Mouse (Mus musculus): ENCODE measurements at regions not wholly inside any gene's neighbourhood (a gene's known extent, or its start where the extent isn't known, plus 50 kb on each side); places are given as distances from the start of the nearest gene placed in this dataset.

GRCm38 (mm10) chr19:15617233-15617915, 329.8 kb downstream of the Psat1 start:
- Histone ChIP-seq H3K4me2 (no peak overlapping the region), H3K9ac (ENCODE audit: low read depth, low read length) (no peak overlapping the region), H3K36me3 (ENCODE audit: control insufficient read depth, insufficient read depth, low read length) (no peaks in the 10 kb centered on the region), H3K27ac (ENCODE audit: low read depth, low read length) (no peak overlapping the region), H3K4me3 (ENCODE audit: low read depth, low read length) (no peak overlapping the region), H3K27me3 (replicated peaks; ENCODE audit: control insufficient read depth, insufficient read depth, low read length) (no peaks in the 10 kb centered on the region), H3K9me3 (ENCODE audit: control insufficient read depth, low read length) (no peaks in the 10 kb centered on the region), H3K4me1 (replicated peaks; ENCODE audit: control insufficient read depth, insufficient read depth, low read length) (no peaks in the 10 kb centered on the region)
- no peak for DNase-seq (ENCODE audit: low spot score)
- 19% methylated on average over 6 of the region's 6 CpGs for WGBS
- ATAC-seq (replicated peaks; ENCODE audit: low FRiP score): no peak

GRCm38 (mm10) chr19:15614648-15615561, 332.2 kb downstream of the Psat1 start:
- H3K4me2 ChIP-seq: no peak overlapping the region
- H3K36me3 ChIP-seq (ENCODE audit: control insufficient read depth, insufficient read depth, low read length): no peaks in the 10 kb centered on the region
- no peak for DNase-seq (ENCODE audit: low spot score)

GRCm38 (mm10) chr19:15611137-15611758, 335.9 kb downstream of the Psat1 start:
- no peaks in the 10 kb centered on the region for H3K4me1 ChIP-seq (replicated peaks; ENCODE audit: control insufficient read depth, insufficient read depth, low read length)
- no peak overlapping the region for H3K27ac ChIP-seq (ENCODE audit: low read depth, low read length)
- no peak for ATAC-seq (replicated peaks; ENCODE audit: low FRiP score)
- H3K4me3 ChIP-seq (ENCODE audit: low read depth, low read length): no peak overlapping the region
- no peak for DNase-seq (ENCODE audit: low spot score)
- 72% methylated on average over 13 of the region's 13 CpGs for WGBS
- no peaks in the 10 kb centered on the region for H3K36me3 ChIP-seq (ENCODE audit: control insufficient read depth, insufficient read depth, low read length)
- H3K27me3 ChIP-seq (replicated peaks; ENCODE audit: control insufficient read depth, insufficient read depth, low read length): no peaks in the 10 kb centered on the region
- no peaks in the 10 kb centered on the region for H3K9me3 ChIP-seq (ENCODE audit: control insufficient read depth, low read length)
- no peak overlapping the region for H3K4me2 ChIP-seq
- H3K9ac ChIP-seq (ENCODE audit: low read depth, low read length): no peak overlapping the region

More at GRCm38 (mm10) chr19:15614648-15615561, 332.2 kb downstream of the Psat1 start:
- no peak overlapping the region for H3K9ac ChIP-seq (ENCODE audit: low read depth, low read length)
- no peak overlapping the region for H3K27ac ChIP-seq (ENCODE audit: low read depth, low read length)
- H3K9me3 ChIP-seq (ENCODE audit: control insufficient read depth, low read length): no peaks in the 10 kb centered on the region
- H3K27me3 ChIP-seq (replicated peaks; ENCODE audit: control insufficient read depth, insufficient read depth, low read length): no peaks in the 10 kb centered on the region
- no peak for ATAC-seq (replicated peaks; ENCODE audit: low FRiP score)
- 61% methylated on average over 19 of the region's 19 CpGs for WGBS
- H3K4me3 ChIP-seq (ENCODE audit: low read depth, low read length): no peak overlapping the region
- no peaks in the 10 kb centered on the region for H3K4me1 ChIP-seq (replicated peaks; ENCODE audit: control insufficient read depth, insufficient read depth, low read length)

DNA sequence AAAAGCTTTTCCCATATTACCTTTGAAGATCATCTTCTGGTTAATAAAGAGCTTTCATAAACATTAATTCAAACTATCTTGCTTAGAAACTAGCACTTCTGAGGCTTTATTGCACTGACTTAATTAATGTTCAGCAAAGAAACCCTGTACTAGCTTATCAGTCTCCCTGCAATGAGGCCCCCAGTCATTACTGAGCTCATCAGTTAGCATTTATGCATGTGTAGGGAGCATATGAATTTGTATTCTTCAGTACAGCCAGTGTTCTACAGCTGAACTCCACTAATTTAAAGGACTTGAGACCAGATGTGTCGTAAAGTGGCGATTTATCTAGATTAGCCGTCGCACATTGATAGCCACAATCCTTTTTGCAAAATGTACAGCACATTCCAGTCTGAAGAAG, 340.7 kb downstream of the Psat1 start:
- Histone ChIP-seq H3K36me3 (ENCODE audit: control insufficient read depth, insufficient read depth, low read length) (no peaks in the 10 kb centered on the region), H3K9ac (ENCODE audit: low read depth, low read length) (no peak overlapping the region), H3K9me3 (ENCODE audit: control insufficient read depth, low read length) (no peaks in the 10 kb centered on the region), H3K4me3 (ENCODE audit: low read depth, low read length) (no peak overlapping the region), H3K4me2 (no peak overlapping the region), H3K4me1 (replicated peaks; ENCODE audit: control insufficient read depth, insufficient read depth, low read length) (no peaks in the 10 kb centered on the region), H3K27ac (ENCODE audit: low read depth, low read length) (no peak overlapping the region), H3K27me3 (replicated peaks; ENCODE audit: control insufficient read depth, insufficient read depth, low read length) (no peaks in the 10 kb centered on the region)
- ATAC-seq (replicated peaks; ENCODE audit: low FRiP score) (no peak), DNase-seq (ENCODE audit: low spot score) (no peak)
- WGBS: 77% methylated on average over 4 of the region's 4 CpGs

DNA sequence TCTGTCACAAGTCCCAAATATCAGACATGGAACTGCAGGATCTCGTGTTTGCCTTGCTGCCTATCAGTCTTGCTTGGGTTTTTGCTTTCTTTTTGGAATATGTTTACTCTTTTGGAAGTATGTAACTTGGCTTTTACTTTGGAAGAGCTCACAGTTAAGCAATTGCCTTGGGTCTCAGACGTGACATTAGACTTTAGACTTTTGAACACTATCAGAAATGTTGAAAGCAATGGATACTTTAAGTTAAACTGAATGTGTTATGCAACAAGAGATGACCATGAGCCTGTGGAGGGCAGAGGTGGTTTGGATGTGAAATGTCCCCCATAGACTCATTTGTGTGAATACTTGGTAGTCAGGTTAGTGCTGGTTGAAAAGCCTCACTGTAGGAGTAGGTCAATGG, 354.3 kb downstream of the Psat1 start:
- no peak for DNase-seq (ENCODE audit: low spot score)
- ATAC-seq (replicated peaks; ENCODE audit: low FRiP score): no peak
- WGBS: 60% methylated on average over 2 of the region's 2 CpGs

GRCm38 (mm10) chr19:15583782-15584693, 363.1 kb downstream of the Psat1 start:
- no peak for DNase-seq (ENCODE audit: low spot score)
- Histone ChIP-seq H3K4me3 (ENCODE audit: low read depth, low read length) (no peak overlapping the region), H3K4me2 (no peak overlapping the region), H3K9ac (ENCODE audit: low read depth, low read length) (no peak overlapping the region), H3K4me1 (replicated peaks; ENCODE audit: control insufficient read depth, insufficient read depth, low read length) (no peaks in the 10 kb centered on the region), H3K9me3 (ENCODE audit: control insufficient read depth, low read length) (no peaks in the 10 kb centered on the region), H3K27ac (ENCODE audit: low read depth, low read length) (no peak overlapping the region), H3K36me3 (ENCODE audit: control insufficient read depth, insufficient read depth, low read length) (no peaks in the 10 kb centered on the region), H3K27me3 (replicated peaks; ENCODE audit: control insufficient read depth, insufficient read depth, low read length) (no peaks in the 10 kb centered on the region)
- 77% methylated on average over 15 of the region's 15 CpGs for WGBS
- no peak for ATAC-seq (replicated peaks; ENCODE audit: low FRiP score)

More for the DNA sequence above, 354.3 kb downstream of the Psat1 start:
- no peak overlapping the region for H3K4me2 ChIP-seq
- no peaks in the 10 kb centered on the region for H3K36me3 ChIP-seq (ENCODE audit: control insufficient read depth, insufficient read depth, low read length)
- no peaks in the 10 kb centered on the region for H3K27me3 ChIP-seq (replicated peaks; ENCODE audit: control insufficient read depth, insufficient read depth, low read length)
- H3K4me1 ChIP-seq (replicated peaks; ENCODE audit: control insufficient read depth, insufficient read depth, low read length): no peaks in the 10 kb centered on the region
- no peak overlapping the region for H3K4me3 ChIP-seq (ENCODE audit: low read depth, low read length)
- no peak overlapping the region for H3K9ac ChIP-seq (ENCODE audit: low read depth, low read length)
- H3K9me3 ChIP-seq (ENCODE audit: control insufficient read depth, low read length): no peaks in the 10 kb centered on the region; the same call in 1 of the 2 replicates
- no peak overlapping the region for H3K27ac ChIP-seq (ENCODE audit: low read depth, low read length)

DNA sequence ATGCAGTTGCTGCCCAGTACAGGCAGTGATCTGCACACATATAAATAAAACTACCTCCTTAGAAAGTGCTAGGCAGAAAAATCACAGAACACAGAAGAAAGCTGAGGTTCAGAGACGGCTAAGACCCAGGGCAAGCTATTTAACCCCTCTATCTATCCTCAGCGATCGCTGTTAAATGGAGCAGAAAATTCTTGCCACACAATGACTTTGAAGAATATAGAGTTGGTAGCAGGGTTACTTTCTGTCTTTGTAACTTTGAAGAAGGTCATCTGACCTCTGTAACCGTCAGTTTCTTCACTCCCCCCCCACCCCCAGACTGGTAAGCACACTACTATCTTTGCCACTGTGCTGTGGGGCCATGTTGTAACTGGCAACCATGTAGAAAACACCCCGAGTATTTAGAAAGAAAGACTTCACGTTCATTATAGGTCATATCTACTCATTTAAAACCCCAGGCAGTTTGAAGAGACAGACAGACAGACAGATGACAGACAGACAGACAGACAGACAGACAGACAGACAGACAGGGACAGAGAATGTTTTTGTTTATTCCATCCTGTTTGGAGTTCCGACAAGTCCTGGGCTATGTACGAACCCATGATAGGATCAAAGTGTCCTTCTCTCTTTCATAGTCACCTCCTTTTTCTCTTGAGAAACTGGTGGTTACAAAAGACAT, 363.9 kb downstream of the Psat1 start:
- ATAC-seq (replicated peaks; ENCODE audit: low FRiP score) (no peak), DNase-seq (ENCODE audit: low spot score) (no peak)
- Histone ChIP-seq H3K36me3 (ENCODE audit: control insufficient read depth, insufficient read depth, low read length) (no peaks in the 10 kb centered on the region), H3K27me3 (replicated peaks; ENCODE audit: control insufficient read depth, insufficient read depth, low read length) (no peaks in the 10 kb centered on the region), H3K4me3 (ENCODE audit: low read depth, low read length) (no peak overlapping the region), H3K4me1 (replicated peaks; ENCODE audit: control insufficient read depth, insufficient read depth, low read length) (no peaks in the 10 kb centered on the region), H3K9me3 (ENCODE audit: control insufficient read depth, low read length) (no peaks in the 10 kb centered on the region), H3K4me2 (no peak overlapping the region), H3K27ac (ENCODE audit: low read depth, low read length) (no peak overlapping the region), H3K9ac (ENCODE audit: low read depth, low read length) (no peak overlapping the region)
- WGBS: 75% methylated on average over 8 of the region's 8 CpGs

- no peak overlapping the region for H3K4me2 ChIP-seq
- WGBS: 80% methylated on average over 9 of the region's 9 CpGs
- DNase-seq (ENCODE audit: low spot score) (no peak), ATAC-seq (replicated peaks; ENCODE audit: low FRiP score) (no peak)
- no peaks in the 10 kb centered on the region for H3K27me3 ChIP-seq (replicated peaks; ENCODE audit: control insufficient read depth, insufficient read depth, low read length)
- H3K27ac ChIP-seq (ENCODE audit: low read depth, low read length): no peak overlapping the region
- no peaks in the 10 kb centered on the region for H3K4me1 ChIP-seq (replicated peaks; ENCODE audit: control insufficient read depth, insufficient read depth, low read length)
- no peak overlapping the region for H3K9ac ChIP-seq (ENCODE audit: low read depth, low read length)
- H3K4me3 ChIP-seq (ENCODE audit: low read depth, low read length): no peak overlapping the region
- H3K36me3 ChIP-seq (ENCODE audit: control insufficient read depth, insufficient read depth, low read length): no peaks in the 10 kb centered on the region
- no peaks in the 10 kb centered on the region for H3K9me3 ChIP-seq (ENCODE audit: control insufficient read depth, low read length)
These were observed 375.9 kb downstream of the Psat1 start for GRCm38 (mm10) chr19:15571204-15571603.

Measured in liver, embryonic 11.5 days (tissue).